Mouse (Mus musculus) thymus, postnatal 36 days (tissue): Measurements from ENCODE around the gene Mybbp1a.

Source experiments
- DNase-seq, 2 experiments: peaks; one replicate each; pipeline ENCODE4 v3.0.0; 2022; ENCODE audit warnings: mixed read lengths in 2 of 2

Mybbp1a gene

GRCm38 (mm10) chr11:72440965-72441664 is at the start of gene Mybbp1a:
Mybbp1a (plus strand) TSS chr11:72441355.
- peak; percentile 98 to 99 for DNase-seq

- DNase-seq: no peak
These were observed 47.9 kb upstream of the Mybbp1a start for GRCm38 (mm10) chr11:72393243-72393642.

DNA sequence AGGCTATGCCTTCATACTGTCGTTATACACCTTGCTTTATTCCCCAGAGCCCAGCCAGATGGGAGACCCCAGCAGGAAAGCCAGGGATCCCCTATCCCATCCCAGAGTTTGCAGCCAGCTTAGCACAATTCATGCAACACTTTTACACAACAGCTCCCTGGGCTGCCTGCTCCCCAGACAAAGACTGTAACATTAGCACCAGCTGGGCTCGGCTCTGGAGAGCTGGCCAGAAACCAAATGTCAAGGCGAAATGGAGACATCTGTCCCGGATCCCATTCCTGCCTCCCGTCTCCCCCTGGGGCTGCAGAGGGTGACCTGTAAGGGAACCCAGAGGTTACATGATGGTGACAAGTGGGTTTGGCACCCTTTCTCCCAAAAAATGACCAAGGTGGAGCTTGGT is 47.5 kb upstream of the Mybbp1a start:
- no peak for DNase-seq

DNA sequence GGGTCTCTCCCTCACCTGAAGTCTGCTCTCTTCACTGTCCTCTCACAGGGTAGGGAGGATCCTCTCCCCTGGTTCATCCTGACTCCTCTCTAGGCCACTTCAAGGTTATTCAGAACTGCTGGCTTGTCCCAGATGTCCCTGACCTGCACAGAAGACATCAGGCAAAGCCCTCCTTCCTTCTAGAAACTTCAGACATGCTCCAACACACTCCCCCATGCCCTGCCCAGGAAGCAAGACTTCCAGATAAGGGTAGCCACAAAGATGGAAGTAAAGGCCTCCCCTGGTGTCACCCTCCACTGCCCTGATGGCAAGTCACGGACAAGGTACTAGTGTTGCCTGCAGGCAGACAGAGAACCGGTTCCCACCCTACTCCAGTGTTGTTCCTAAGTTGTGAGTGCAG is 46.5 kb upstream of the Mybbp1a start:
- no peak for DNase-seq

DNA sequence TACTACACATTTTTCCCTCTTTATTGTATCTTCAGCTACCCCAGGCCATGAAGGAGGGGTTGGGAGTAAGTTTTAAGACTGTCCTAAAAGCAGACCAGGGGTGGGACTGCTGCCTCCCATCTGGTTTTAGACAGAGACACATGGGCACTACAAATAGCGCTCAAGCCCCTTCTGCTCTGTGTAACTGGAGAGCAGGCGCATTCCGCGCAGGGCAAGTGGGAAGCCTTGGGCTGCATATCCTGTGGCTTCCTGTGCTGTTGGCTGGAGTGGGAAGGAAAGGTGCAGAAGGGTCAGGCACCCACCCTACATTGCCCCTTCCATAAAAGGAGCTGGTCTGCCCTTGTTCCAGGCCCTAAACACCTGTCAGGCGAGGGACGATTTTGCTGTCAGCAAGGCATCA is 45.5 kb upstream of the Mybbp1a start:
- no peak for DNase-seq

DNA sequence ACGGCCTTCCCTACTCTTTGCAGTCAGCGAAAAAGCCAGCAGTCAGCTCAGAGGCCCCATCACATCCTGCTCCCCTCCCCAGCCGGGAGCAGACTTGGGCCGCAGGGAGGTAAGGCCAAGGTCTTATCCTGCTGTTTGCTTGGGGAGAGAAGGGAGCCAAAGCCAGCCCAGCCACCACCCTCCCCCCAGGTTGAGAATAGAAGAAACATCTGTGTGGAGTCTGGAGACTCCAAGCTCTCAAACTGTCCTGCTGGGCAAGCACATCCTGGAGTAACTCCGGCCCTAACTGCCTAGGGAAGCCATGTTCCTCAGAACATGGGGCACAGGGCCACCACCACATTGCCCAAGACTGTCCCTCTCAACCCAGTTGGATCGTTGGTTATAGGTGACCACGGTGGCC is 44.5 kb upstream of the Mybbp1a start:
- no peak for DNase-seq

- no peak for DNase-seq
These were observed 44.1 kb upstream of the Mybbp1a start for GRCm38 (mm10) chr11:72397072-72397471.

DNA sequence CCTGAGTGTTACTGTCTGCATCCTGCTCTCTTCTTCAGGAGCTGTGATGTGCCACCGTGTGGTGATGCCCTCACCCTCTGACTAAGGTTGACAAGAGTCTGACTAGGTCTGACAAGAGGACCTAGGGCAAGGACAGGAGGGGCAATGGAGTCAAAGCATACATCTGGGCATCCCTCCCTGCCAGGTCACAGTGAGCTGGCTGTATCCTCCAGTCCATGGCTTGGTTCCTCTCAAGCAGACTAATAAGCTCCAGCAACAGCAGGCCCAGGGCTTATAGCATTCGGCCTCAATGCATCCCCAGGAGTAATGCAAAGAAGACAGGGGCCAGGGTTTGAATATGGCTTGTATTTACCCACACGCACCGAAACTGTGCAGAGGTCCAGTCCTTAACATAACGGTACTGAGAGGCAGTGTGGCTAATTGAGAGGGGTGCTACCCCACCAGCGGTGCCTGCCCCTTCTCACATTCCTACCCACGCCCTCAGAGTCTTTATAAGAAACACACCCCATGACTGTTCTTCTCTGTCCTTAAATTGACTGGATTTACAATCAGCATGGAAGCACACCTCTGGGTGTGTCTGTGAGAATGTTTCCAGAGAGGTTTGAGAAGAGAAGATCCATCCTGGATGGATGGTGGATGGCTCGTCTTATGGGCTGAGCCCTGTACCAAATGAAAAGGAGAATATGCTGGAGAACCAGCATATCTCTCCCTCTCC is 43.2 kb upstream of the Mybbp1a start:
- no peak for DNase-seq

DNA sequence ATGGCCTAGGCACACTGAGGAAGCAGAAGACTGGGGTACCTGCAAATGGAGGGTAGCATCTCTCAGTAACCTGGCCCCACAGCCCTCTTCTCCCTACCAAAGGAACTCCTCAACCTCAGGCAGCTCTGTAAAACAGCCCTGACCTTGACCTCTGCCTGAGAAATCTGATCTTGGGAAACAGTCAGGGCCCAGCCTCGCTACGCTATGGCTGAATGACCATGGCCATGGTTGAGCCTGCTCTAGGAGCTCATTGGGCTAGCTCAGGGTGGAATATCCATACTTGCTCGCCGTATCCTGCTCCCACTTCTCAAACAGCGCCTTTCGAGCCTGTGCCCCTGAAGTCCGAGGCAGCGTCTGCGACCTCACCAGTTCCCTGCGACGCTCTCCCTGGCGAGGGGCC is 40.1 kb upstream of the Mybbp1a start:
- no peak for DNase-seq

DNA sequence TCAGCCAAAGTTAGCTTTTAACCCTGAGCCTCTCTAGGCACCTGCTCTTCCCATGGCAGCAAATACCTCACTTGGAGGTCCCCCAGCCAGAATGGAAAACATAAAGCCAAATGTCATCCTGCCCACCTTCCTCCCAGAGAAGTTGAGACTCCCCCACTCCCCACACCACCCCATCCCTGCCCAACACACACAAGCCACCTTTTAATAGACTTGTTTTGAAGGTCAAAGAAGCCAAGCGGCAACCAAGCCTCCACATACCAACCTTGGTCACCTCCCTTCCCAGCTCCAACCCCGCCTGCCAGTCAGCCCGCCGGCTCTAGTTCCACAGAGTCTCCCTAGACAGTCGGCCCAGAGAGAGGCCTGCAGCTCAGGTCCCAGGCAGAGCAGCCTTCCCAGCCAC is 39.1 kb upstream of the Mybbp1a start:
- no peak for DNase-seq

- DNase-seq: no peak
These were observed 38.2 kb upstream of the Mybbp1a start for GRCm38 (mm10) chr11:72402969-72403368.

- no peak for DNase-seq
These were observed 35.6 kb upstream of the Mybbp1a start for GRCm38 (mm10) chr11:72405532-72405931.

DNA sequence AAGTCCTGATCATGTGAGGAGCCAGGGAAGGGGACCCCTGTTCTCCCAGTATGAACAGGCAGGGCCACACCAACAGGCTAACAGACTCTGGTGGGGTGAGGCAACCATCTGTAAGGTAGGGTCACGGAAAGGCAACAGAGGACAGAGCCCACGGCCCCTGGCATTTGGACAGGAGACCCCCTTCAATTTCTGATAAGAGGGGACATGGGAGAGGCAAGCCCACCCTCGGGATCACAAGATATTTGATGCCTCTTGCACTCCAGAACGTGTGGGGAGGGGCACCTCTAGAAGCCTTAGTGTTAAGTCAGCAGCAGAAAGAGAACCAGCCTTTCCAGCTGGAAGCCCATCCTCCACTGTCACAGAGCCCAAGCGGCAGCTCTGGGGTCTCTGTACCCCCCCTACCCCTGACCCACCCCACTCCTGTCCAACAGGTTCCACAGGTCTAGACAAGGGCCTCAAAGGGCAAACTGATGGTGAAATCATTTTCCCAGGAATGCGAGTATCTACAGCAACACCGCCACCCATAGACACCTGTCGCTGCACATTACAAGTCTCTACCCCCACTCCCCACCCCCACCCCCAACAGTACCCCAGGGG is 35.0 kb upstream of the Mybbp1a start:
- DNase-seq: no peak

DNA sequence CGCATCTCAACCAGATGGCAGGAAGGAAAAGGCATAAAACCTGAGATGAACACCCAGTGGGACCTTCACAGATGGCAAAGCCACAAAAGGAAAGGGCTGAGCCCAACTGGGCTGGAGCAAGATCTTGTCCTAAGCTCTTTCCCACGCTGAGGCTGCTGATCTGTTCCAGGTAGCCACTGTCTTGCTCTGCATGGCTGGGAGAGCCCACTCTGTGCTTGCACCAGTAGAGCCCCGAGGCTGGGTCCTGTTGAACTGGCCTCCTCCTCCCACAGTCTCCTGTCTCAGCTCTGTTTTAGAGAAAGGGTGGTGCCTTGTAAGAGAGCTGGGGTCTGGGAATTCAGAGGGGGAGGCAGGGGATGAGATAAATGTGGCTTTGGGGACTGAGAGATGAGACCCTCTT is 34.1 kb upstream of the Mybbp1a start:
- no peak for DNase-seq

GRCm38 (mm10) chr11:72407574-72407973 is 33.6 kb upstream of the Mybbp1a start:
- no peak for DNase-seq

GRCm38 (mm10) chr11:72408451-72409170 is 32.5 kb upstream of the Mybbp1a start:
- no peak for DNase-seq

GRCm38 (mm10) chr11:72409649-72410385 is 31.3 kb upstream of the Mybbp1a start:
- no peak for DNase-seq

- no peak for DNase-seq
These were observed 30.5 kb upstream of the Mybbp1a start for GRCm38 (mm10) chr11:72410521-72411092.

GRCm38 (mm10) chr11:72411093-72411921 is 29.8 kb upstream of the Mybbp1a start, which contains the start of gene Smtnl2:
Smtnl2 (minus strand) TSS chr11:72411713.
- DNase-seq: peak; percentile 43 to 52

DNA sequence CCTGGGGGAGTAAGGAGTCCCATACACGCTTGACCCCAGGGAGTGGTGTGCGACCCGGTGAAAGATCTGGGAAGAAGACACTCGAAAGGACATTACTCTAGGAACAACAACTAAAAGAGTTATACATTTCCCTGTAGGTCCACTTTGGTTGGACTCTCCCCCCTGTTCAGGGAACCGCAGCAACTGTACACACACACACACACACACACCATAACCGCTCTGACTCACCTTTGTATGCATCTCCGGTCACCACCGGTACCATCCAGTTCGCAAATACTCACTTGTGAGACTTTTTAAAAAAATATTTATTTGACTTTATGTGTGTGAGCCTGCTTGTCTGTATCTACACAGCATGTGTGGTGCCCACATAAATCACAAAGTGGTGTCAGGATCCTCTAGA is 29.2 kb upstream of the Mybbp1a start:
- no peak for DNase-seq

DNA sequence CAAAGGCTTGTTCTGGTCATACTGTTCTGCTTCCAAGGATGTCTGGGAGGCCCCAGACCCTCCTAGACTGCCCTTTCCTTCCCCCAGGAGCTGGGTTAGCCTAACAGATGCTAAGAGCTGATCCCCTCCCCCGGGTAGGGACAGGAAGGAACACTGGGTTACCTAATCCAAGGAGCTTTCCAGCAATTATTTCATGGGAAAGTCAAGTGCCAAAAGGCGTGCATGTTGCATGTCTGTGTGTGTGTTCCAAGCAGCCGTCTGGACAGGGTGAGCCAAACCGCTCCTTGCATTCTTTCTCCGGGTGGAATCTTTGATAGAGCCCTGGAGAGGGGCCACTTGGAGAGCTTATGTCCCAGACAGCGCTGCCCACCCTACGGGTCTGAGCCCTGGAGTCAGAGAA is 28.1 kb upstream of the Mybbp1a start:
- no peak for DNase-seq
